Mouse (Mus musculus): ENCODE results near the gene Rfxap. TPM values are rescaled to one million over a fixed set of nuclear protein-coding genes. Genes with fewer than 3 reads are reported as not detected.
A peak's percentile ranks its signal among the peaks of the same experiment; 100 is the strongest.

Rfxap gene
- polyA plus RNA-seq, 1 experiment from 2014 or later: 39.5 TPM

GRCm38 (mm10) chr3:54756058-54756457, 51.5 kb downstream of the Rfxap start:
- Histone ChIP-seq H3K9ac (ENCODE audit: low read length) (peak overlapping the region; percentile 84), H3K36me3 (ENCODE audit: control insufficient read depth, insufficient read depth, low read length) (peaks cover 6% of the 10 kb centered on the region; the same call in 1 of the 2 replicates), H3K4me2 (ENCODE audit: low read length) (peak overlapping the region; percentile 99), H3K27me3 (ENCODE audit: control insufficient read depth, insufficient read depth, low read length) (no peaks in the 10 kb centered on the region), H3K9me3 (ENCODE audit: control insufficient read depth, low read length) (no peaks in the 10 kb centered on the region), H3K27ac (replicated peaks in 1 of 2; ENCODE audit: control insufficient read depth in 1 of 2, insufficient read depth in 1 of 2, low read depth in 2 of 2, low read length in 2 of 2) (peak overlapping the region; percentile 65 to 84), H3K4me3 (ENCODE audit: control insufficient read depth in 1 of 2, insufficient read depth in 1 of 2, low read depth in 1 of 2, low read length in 2 of 2) (peak overlapping the region; percentile 77 to 80), H3K4me1 (ENCODE audit: control insufficient read depth in 2 of 2, insufficient read depth in 2 of 2, low read length in 2 of 2) (peaks cover 2 to 11% of the 10 kb centered on the region in 2 experiments; a peak in 2 of 4 replicates)
- WGBS: under 1% methylated on average over 11 of the region's 11 CpGs
- ATAC-seq (ENCODE audit: insufficient number of reproducible peaks, insufficient read depth, low FRiP score, low read depth): no peak

GRCm38 (mm10) chr3:54755145-54756041, 52.2 kb downstream of the Rfxap start, which contains the start of gene Smad9:
Smad9 (plus strand) TSS chr3:54755582.
- H3K4me2 ChIP-seq (ENCODE audit: low read length): peak within 1 kb of the TSS; percentile 99
- H3K9ac ChIP-seq (ENCODE audit: low read length): peak within 1 kb of the TSS; percentile 84
- peaks cover 12% of the 10 kb centered on the region for H3K36me3 ChIP-seq (ENCODE audit: control insufficient read depth, insufficient read depth, low read length)
- H3K27me3 ChIP-seq (ENCODE audit: control insufficient read depth, insufficient read depth, low read length): no peaks in the 10 kb centered on the region
- no peaks in the 10 kb centered on the region for H3K9me3 ChIP-seq (ENCODE audit: control insufficient read depth, low read length)
- peak; percentile 78 for ATAC-seq (ENCODE audit: insufficient number of reproducible peaks, insufficient read depth, low FRiP score, low read depth)
- H3K4me3 ChIP-seq (ENCODE audit: control insufficient read depth in 1 of 2, insufficient read depth in 1 of 2, low read depth in 1 of 2, low read length in 2 of 2): peak within 1 kb of the TSS; percentile 77 to 80
- peak within 1 kb of the TSS; percentile 65 to 84 for H3K27ac ChIP-seq (replicated peaks in 1 of 2; ENCODE audit: control insufficient read depth in 1 of 2, insufficient read depth in 1 of 2, low read depth in 2 of 2, low read length in 2 of 2)
- under 1% methylated on average over 58 of the region's 66 CpGs for WGBS
- peaks cover 2 to 11% of the 10 kb centered on the region in 2 experiments; a peak in 2 of 4 replicates for H3K4me1 ChIP-seq (ENCODE audit: control insufficient read depth in 2 of 2, insufficient read depth in 2 of 2, low read length in 2 of 2)

- no peak overlapping the region for H3K4me2 ChIP-seq (ENCODE audit: low read length)
- WGBS: 66% methylated on average over 4 of the region's 4 CpGs
- H3K4me1 ChIP-seq (ENCODE audit: control insufficient read depth in 2 of 2, insufficient read depth in 2 of 2, low read length in 2 of 2): peaks cover 2 to 11% of the 10 kb centered on the region in 2 experiments; a peak in 2 of 4 replicates
- peaks cover 32% of the 10 kb centered on the region for H3K36me3 ChIP-seq (ENCODE audit: control insufficient read depth, insufficient read depth, low read length)
- ATAC-seq (ENCODE audit: insufficient number of reproducible peaks, insufficient read depth, low FRiP score, low read depth): no peak
- H3K27ac ChIP-seq (replicated peaks in 1 of 2; ENCODE audit: control insufficient read depth in 1 of 2, insufficient read depth in 1 of 2, low read depth in 2 of 2, low read length in 2 of 2): no peak overlapping the region
- H3K27me3 ChIP-seq (ENCODE audit: control insufficient read depth, insufficient read depth, low read length): no peaks in the 10 kb centered on the region
- no peaks in the 10 kb centered on the region for H3K9me3 ChIP-seq (ENCODE audit: control insufficient read depth, low read length)
- H3K4me3 ChIP-seq (ENCODE audit: control insufficient read depth in 1 of 2, insufficient read depth in 1 of 2, low read depth in 1 of 2, low read length in 2 of 2): no peak overlapping the region
- H3K9ac ChIP-seq (ENCODE audit: low read length): no peak overlapping the region
Measured at GRCm38 (mm10) chr3:54753411-54753810, 54.2 kb downstream of the Rfxap start.

Other genes with a start within 250 kb of the Rfxap start
- 67.0 and 67.6 TPM in 2 replicates for gene Supt20, start 115.0 kb downstream of the Rfxap start, polyA plus RNA-seq (2014; fragmentation: Nextera tagmentation; extraction: Ambion mirVana)
- gene Gm21958, start 93.4 kb downstream of the Rfxap start, polyA plus RNA-seq (2014; fragmentation: Nextera tagmentation; extraction: Ambion mirVana): 1.1 and 1.3 TPM in 2 replicates
- gene Exosc8, start 72.4 kb downstream of the Rfxap start, polyA plus RNA-seq (2014; fragmentation: Nextera tagmentation; extraction: Ambion mirVana): 70.6 and 79.7 TPM in 2 replicates
- 37.4 and 41.6 TPM in 2 replicates for gene Alg5, start 72.3 kb downstream of the Rfxap start, polyA plus RNA-seq (2014; fragmentation: Nextera tagmentation; extraction: Ambion mirVana)
- 0.88 and 1.4 TPM in 2 replicates for gene Smad9, start 52.2 kb downstream of the Rfxap start, polyA plus RNA-seq (2014; fragmentation: Nextera tagmentation; extraction: Ambion mirVana)
- 0.15 and 0.24 TPM in 2 replicates for gene Sertm1, start 108.1 kb upstream of the Rfxap start, polyA plus RNA-seq (2014; fragmentation: Nextera tagmentation; extraction: Ambion mirVana)
- gene Ccna1, start 247.7 kb upstream of the Rfxap start, polyA plus RNA-seq (2014; fragmentation: Nextera tagmentation; extraction: Ambion mirVana): 1.5 and 2.4 TPM in 2 replicates

All from heart, embryonic 14.5 days (tissue).